Mouse (Mus musculus): ENCODE data around the gene Olfr186. TPM values are rescaled to one million over a fixed set of nuclear protein-coding genes. Genes with fewer than 3 reads are reported as not detected.
"Not testable (repeated sequence)": the region's sequence is repeated elsewhere in the genome, so short reads cannot be mapped to it uniquely, and the experiment has no call there.

Gene Olfr186
- not detected in 2 replicates for polyA plus RNA-seq (2016; fragmentation: Nextera tagmentation; extraction: Ambion mirVana)

- no peak for ATAC-seq
These were observed at the start of gene Olfr186 for GRCm38 (mm10) chr16:59030191-59030590. TSS of gene Olfr186 (minus strand) at chr16:59030291.

GRCm38 (mm10) chr16:59077905-59078304 lies 47.8 kb upstream of the Olfr186 start, which contains the start of gene Olfr190:
TSS of gene Olfr190 (minus strand) at chr16:59078005.
- WGBS (ENCODE audit: insufficient replicate concordance): 71% methylated on average over 5 of the region's 5 CpGs
- no peak within 1 kb of the TSS for H3K27ac ChIP-seq
- no peak for ATAC-seq
- H3K36me3 ChIP-seq: no peaks in the 10 kb centered on the region
- H3K4me2 ChIP-seq: no peak within 1 kb of the TSS
- no peak within 1 kb of the TSS for H3K4me3 ChIP-seq
- H3K27me3 ChIP-seq (replicated peaks): no peaks in the 10 kb centered on the region
- H3K9me3 ChIP-seq (replicated peaks): no peaks in the 10 kb centered on the region
- H3K4me1 ChIP-seq: no peaks in the 10 kb centered on the region
- no peak within 1 kb of the TSS for H3K9ac ChIP-seq

More at GRCm38 (mm10) chr16:59030191-59030590, at the start of gene Olfr186:
- WGBS (ENCODE audit: insufficient replicate concordance): 70% methylated on average over 4 of the region's 4 CpGs
- Histone ChIP-seq H3K4me3 (no peak within 1 kb of the TSS), H3K9ac (no peak within 1 kb of the TSS), H3K27me3 (replicated peaks) (no peaks in the 10 kb centered on the region), H3K9me3 (replicated peaks) (no peaks in the 10 kb centered on the region), H3K27ac (no peak within 1 kb of the TSS), H3K36me3 (no peaks in the 10 kb centered on the region), H3K4me2 (no peak within 1 kb of the TSS), H3K4me1 (no peaks in the 10 kb centered on the region)

- Histone ChIP-seq H3K4me3 (no peak overlapping the region), H3K9ac (no peak overlapping the region), H3K27me3 (replicated peaks) (no peaks in the 10 kb centered on the region), H3K9me3 (replicated peaks) (no peaks in the 10 kb centered on the region), H3K27ac (no peak overlapping the region), H3K36me3 (no peaks in the 10 kb centered on the region), H3K4me1 (no peaks in the 10 kb centered on the region), H3K4me2 (no peak overlapping the region)
- no peak for ATAC-seq
- 59% methylated on average over 1 of the region's 1 CpGs for WGBS (ENCODE audit: insufficient replicate concordance)
These were observed 43.4 kb upstream of the Olfr186 start for GRCm38 (mm10) chr16:59073520-59073919.

- Histone ChIP-seq H3K36me3 (no peaks in the 10 kb centered on the region), H3K9me3 (replicated peaks) (no peaks in the 10 kb centered on the region), H3K9ac (no peak overlapping the region), H3K4me1 (no peaks in the 10 kb centered on the region), H3K4me3 (no peak overlapping the region), H3K4me2 (no peak overlapping the region), H3K27ac (no peak overlapping the region), H3K27me3 (replicated peaks) (no peaks in the 10 kb centered on the region)
- ATAC-seq: no peak
These were observed 41.7 kb upstream of the Olfr186 start for GRCm38 (mm10) chr16:59071755-59072154.

- H3K9ac ChIP-seq; H3K36me3 ChIP-seq; H3K9me3 ChIP-seq (replicated peaks); H3K27ac ChIP-seq; ATAC-seq; H3K4me3 ChIP-seq; H3K4me2 ChIP-seq; H3K4me1 ChIP-seq; H3K27me3 ChIP-seq (replicated peaks): not testable (repeated sequence)
- 53% methylated on average over 3 of the region's 3 CpGs for WGBS (ENCODE audit: insufficient replicate concordance)
These were observed 32.3 kb upstream of the Olfr186 start for GRCm38 (mm10) chr16:59062411-59062810.

- H3K27me3 ChIP-seq (replicated peaks); H3K4me3 ChIP-seq; H3K36me3 ChIP-seq; H3K27ac ChIP-seq; H3K9me3 ChIP-seq (replicated peaks); H3K9ac ChIP-seq; H3K4me1 ChIP-seq; H3K4me2 ChIP-seq; ATAC-seq: not testable (repeated sequence)
- WGBS (ENCODE audit: insufficient replicate concordance): 74% methylated on average over 2 of the region's 2 CpGs
These were observed 19.2 kb upstream of the Olfr186 start for GRCm38 (mm10) chr16:59049286-59049685.

GRCm38 (mm10) chr16:59048860-59049259 lies 18.8 kb upstream of the Olfr186 start:
- Histone ChIP-seq H3K36me3 (no peaks in the 10 kb centered on the region), H3K4me2 (no peak overlapping the region), H3K9me3 (replicated peaks) (0 out of 2 replicates have a peak, but pooled peaks cover 9% of the 10 kb centered on the region), H3K27ac (no peak overlapping the region), H3K27me3 (replicated peaks) (no peaks in the 10 kb centered on the region), H3K4me3 (no peak overlapping the region), H3K9ac (no peak overlapping the region), H3K4me1 (no peaks in the 10 kb centered on the region)
- ATAC-seq: no peak
- 67% methylated on average over 1 of the region's 1 CpGs for WGBS (ENCODE audit: insufficient replicate concordance)

GRCm38 (mm10) chr16:59047579-59047978 lies 17.5 kb upstream of the Olfr186 start:
- WGBS (ENCODE audit: insufficient replicate concordance): 52% methylated on average over 4 of the region's 4 CpGs
- no peak for ATAC-seq

GRCm38 (mm10) chr16:59045835-59046234 lies 15.7 kb upstream of the Olfr186 start:
- H3K27me3 ChIP-seq (replicated peaks): no peaks in the 10 kb centered on the region
- no peak for ATAC-seq
- H3K36me3 ChIP-seq: no peaks in the 10 kb centered on the region
- WGBS (ENCODE audit: insufficient replicate concordance): 59% methylated on average over 3 of the region's 3 CpGs
- H3K9me3 ChIP-seq (replicated peaks): 0 out of 2 replicates have a peak, but pooled peaks cover 9% of the 10 kb centered on the region
- H3K27ac ChIP-seq: no peak overlapping the region
- H3K9ac ChIP-seq: no peak overlapping the region
- no peak overlapping the region for H3K4me3 ChIP-seq
- H3K4me2 ChIP-seq: no peak overlapping the region
- no peaks in the 10 kb centered on the region for H3K4me1 ChIP-seq

More at GRCm38 (mm10) chr16:59047579-59047978, 17.5 kb upstream of the Olfr186 start:
- Histone ChIP-seq H3K27me3 (replicated peaks) (no peaks in the 10 kb centered on the region), H3K4me1 (no peaks in the 10 kb centered on the region), H3K27ac (no peak overlapping the region), H3K4me3 (no peak overlapping the region), H3K9ac (no peak overlapping the region), H3K36me3 (no peaks in the 10 kb centered on the region), H3K4me2 (no peak overlapping the region), H3K9me3 (replicated peaks) (0 out of 2 replicates have a peak, but pooled peaks cover 9% of the 10 kb centered on the region)

- 77% methylated on average over 7 of the region's 7 CpGs for WGBS (ENCODE audit: insufficient replicate concordance)
- ATAC-seq: no peak
- Histone ChIP-seq H3K27ac (no peak within 1 kb of the TSS), H3K4me2 (no peak within 1 kb of the TSS), H3K4me3 (no peak within 1 kb of the TSS), H3K9me3 (replicated peaks) (0 out of 2 replicates have a peak, but pooled peaks cover 4% of the 10 kb centered on the region), H3K4me1 (no peaks in the 10 kb centered on the region), H3K9ac (no peak within 1 kb of the TSS), H3K36me3 (no peaks in the 10 kb centered on the region), H3K27me3 (replicated peaks) (no peaks in the 10 kb centered on the region)
These were observed 9.6 kb upstream of the Olfr186 start, which contains the start of gene Olfr187 for GRCm38 (mm10) chr16:59039710-59040109. TSS of gene Olfr187 (minus strand) at chr16:59039767.

GRCm38 (mm10) chr16:59013357-59014018 lies 16.6 kb downstream of the Olfr186 start:
- Histone ChIP-seq H3K4me2 (no peak overlapping the region), H3K9me3 (replicated peaks) (no peaks in the 10 kb centered on the region), H3K4me3 (no peak overlapping the region), H3K4me1 (no peaks in the 10 kb centered on the region), H3K9ac (no peak overlapping the region), H3K27me3 (replicated peaks) (no peaks in the 10 kb centered on the region), H3K36me3 (no peaks in the 10 kb centered on the region), H3K27ac (no peak overlapping the region)
- ATAC-seq: no peak
- 36% methylated on average over 2 of the region's 2 CpGs for WGBS (ENCODE audit: insufficient replicate concordance)

GRCm38 (mm10) chr16:59007146-59007545 lies 22.9 kb downstream of the Olfr186 start:
- no peak overlapping the region for H3K4me3 ChIP-seq
- H3K27me3 ChIP-seq (replicated peaks): no peaks in the 10 kb centered on the region
- no peaks in the 10 kb centered on the region for H3K9me3 ChIP-seq (replicated peaks)
- no peaks in the 10 kb centered on the region for H3K4me1 ChIP-seq
- no peak overlapping the region for H3K9ac ChIP-seq
- no peak for ATAC-seq
- H3K27ac ChIP-seq: no peak overlapping the region
- H3K4me2 ChIP-seq: no peak overlapping the region
- H3K36me3 ChIP-seq: no peaks in the 10 kb centered on the region

- no peak for ATAC-seq
- Histone ChIP-seq H3K27ac (no peak within 1 kb of the TSS), H3K4me2 (no peak within 1 kb of the TSS), H3K4me3 (no peak within 1 kb of the TSS), H3K36me3 (no peaks in the 10 kb centered on the region), H3K4me1 (no peaks in the 10 kb centered on the region), H3K9ac (no peak within 1 kb of the TSS), H3K27me3 (replicated peaks) (no peaks in the 10 kb centered on the region), H3K9me3 (replicated peaks) (0 out of 2 replicates have a peak, but pooled peaks cover 7% of the 10 kb centered on the region)
- 37% methylated on average over 2 of the region's 2 CpGs for WGBS (ENCODE audit: insufficient replicate concordance)
These were observed 35.0 kb downstream of the Olfr186 start, which contains the start of gene Olfr183 for GRCm38 (mm10) chr16:58995057-58995456. TSS of gene Olfr183 (plus strand) at chr16:58995357.

Measured in liver, embryonic 12.5 days (tissue).